In genomic region chr16:30981345-30981744, GRCm38 (mm10) we compare ENCODE assay signal across 11 mouse cellular contexts.
DNase-seq lines count a peak whose midpoint lies in the region; ATAC-seq and TF ChIP-seq lines count a peak whose summit lies in the region.
"Had no signal": no experiment of that assay in that cellular context is flagged by ENCODE, and none has a peak within 500 bp of the region (broad histone marks: within the 10 kb centered on the region; RNA-seq: fewer than 3 reads in every experiment).

No protein-coding gene starts in this region.

- no peaks in the 10 kb centered on the region for H3K27me3 ChIP-seq in intestine, postnatal 0 days (replicated peaks; ENCODE audit: control insufficient read depth, insufficient read depth, low read length)
- H3K27me3 ChIP-seq in hindbrain, embryonic 16.5 days (replicated peaks; ENCODE audit: control insufficient read depth, insufficient read depth, low read length) = no peaks in the 10 kb centered on the region
- H3K27me3 ChIP-seq: embryonic facial prominence, embryonic 12.5 days had no signal

- peak; percentile 52 for DNase-seq in adrenal gland, adult 2 months
- DNase-seq in adrenal gland, adult 8-10 months = no peak
- peak; percentile 40 for DNase-seq in right cerebral cortex, adult 18-20 months
- DNase-seq in right cerebral cortex, adult 2 months (ENCODE audit: low spot score in 2 of 2) = no peak
- DNase-seq in heart, postnatal 36 days = peak; percentile 77 to 80
- DNase-seq in urinary bladder, postnatal 25 days (ENCODE audit: low spot score) = peak; percentile 30

- no peak overlapping the region for H3K4me2 ChIP-seq in intestine, postnatal 0 days (replicated peaks; ENCODE audit: low read depth)
- no peak overlapping the region for H3K4me2 ChIP-seq in hindbrain, embryonic 16.5 days (ENCODE audit: low read length)
- H3K4me2 ChIP-seq: embryonic facial prominence, embryonic 12.5 days had no signal

- 66% methylated on average over 10 of the region's 10 CpGs for WGBS in intestine, postnatal 0 days
- 79% methylated on average over 10 of the region's 10 CpGs for WGBS in hindbrain, embryonic 16.5 days

- H3K36me3 ChIP-seq in intestine, postnatal 0 days (ENCODE audit: control insufficient read depth, insufficient read depth) = no peaks in the 10 kb centered on the region
- no peaks in the 10 kb centered on the region for H3K36me3 ChIP-seq in hindbrain, embryonic 16.5 days (ENCODE audit: control insufficient read depth, insufficient read depth, low read length)
- H3K36me3 ChIP-seq: embryonic facial prominence, embryonic 12.5 days had no signal

- no peak overlapping the region for H3K9ac ChIP-seq in intestine, postnatal 0 days (ENCODE audit: low read depth, low read length)
- no peak overlapping the region for H3K9ac ChIP-seq in hindbrain, embryonic 16.5 days (ENCODE audit: low read depth, low read length)
- H3K9ac ChIP-seq: embryonic facial prominence, embryonic 12.5 days; liver, embryonic 14.5 days had no signal

- H3K4me1 ChIP-seq in intestine, postnatal 0 days (replicated peaks; ENCODE audit: control insufficient read depth, insufficient read depth, low read length) = no peaks in the 10 kb centered on the region
- H3K4me1 ChIP-seq in hindbrain, embryonic 16.5 days (ENCODE audit: control insufficient read depth, insufficient read depth, low read depth, low read length) = peaks cover 17% of the 10 kb centered on the region

- H3K9me3 ChIP-seq in intestine, postnatal 0 days (ENCODE audit: control insufficient read depth) = no peaks in the 10 kb centered on the region
- H3K9me3 ChIP-seq in hindbrain, embryonic 16.5 days (ENCODE audit: control insufficient read depth, low read length) = no peaks in the 10 kb centered on the region
- H3K9me3 ChIP-seq: embryonic facial prominence, embryonic 12.5 days had no signal

- no peak for TF ChIP-seq CTCF in intestine, postnatal 0 days (IDR thresholded peaks at IDR 0.05; ENCODE audit: low read depth)

- no peak for ATAC-seq in intestine, postnatal 0 days
- ATAC-seq in hindbrain, embryonic 16.5 days = no peak
- ATAC-seq: hindbrain, postnatal 0 days had no signal

- intact Hi-C loops in heart, postnatal 36 days (cut with DNase I) = no loop called here

- H3K27ac ChIP-seq in intestine, postnatal 0 days (ENCODE audit: low read depth, low read length) = no peak overlapping the region
- H3K27ac ChIP-seq in hindbrain, embryonic 16.5 days (ENCODE audit: low read depth, low read length) = no peak overlapping the region
- H3K27ac ChIP-seq: embryonic facial prominence, embryonic 12.5 days; hindbrain, postnatal 0 days; liver, embryonic 14.5 days had no signal

- no peak overlapping the region for H3K4me3 ChIP-seq in intestine, postnatal 0 days (ENCODE audit: low read depth, low read length)
- H3K4me3 ChIP-seq in hindbrain, embryonic 16.5 days (ENCODE audit: low read length) = no peak overlapping the region
- H3K4me3 ChIP-seq: embryonic facial prominence, embryonic 12.5 days had no signal

Comparison
In these comparisons a context has a peak if more than half of its experiments do, and no peak if none do; other contexts are left out.
1. DNase-seq: peak in adrenal gland, adult 2 months (single experiment), right cerebral cortex, adult 18-20 months (single experiment), heart, postnatal 36 days (2 of 2) and urinary bladder, postnatal 25 days (single experiment); none in adrenal gland, adult 8-10 months (single experiment) and right cerebral cortex, adult 2 months (0 of 2).